ENCODE assay signal across 8 mouse cellular contexts in genomic region chr2:12053404-12054164, GRCm38 (mm10).
DNase-seq lines count a peak whose midpoint lies in the region; ATAC-seq and TF ChIP-seq lines count a peak whose summit lies in the region.
"Had no signal": no experiment of that assay in that cellular context is flagged by ENCODE, and none has a peak within 500 bp of the region (broad histone marks: within the 10 kb centered on the region; RNA-seq: fewer than 3 reads in every experiment).

No protein-coding gene starts in this region.

- intact Hi-C loops in left cerebral cortex, postnatal 4 days (cut with DNase I): no loop called here

- no peak for TF ChIP-seq POLR2A in embryonic fibroblast, embryonic 13.5 days (IDR thresholded peaks at IDR 0.05; ENCODE audit: low read depth, low read length)

- no peaks in the 10 kb centered on the region for H3K27me3 ChIP-seq in liver, embryonic 13.5 days

- H3K9me3 ChIP-seq in liver, embryonic 13.5 days (replicated peaks): no peaks in the 10 kb centered on the region

- peak; percentile 10 for DNase-seq in left cerebral cortex, adult 11 months (ENCODE audit: low spot score)
- DNase-seq in left cerebral cortex, postnatal 4 days: no peak
- peak; percentile 25 for DNase-seq in ZHBTc4 (ENCODE audit: low read depth, low spot score)
- DNase-seq in liver, embryonic 13.5 days: no peak
- DNase-seq in gastrocnemius, postnatal 4 days (ENCODE audit: low spot score in 2 of 2): no peak
- DNase-seq in cerebellum, postnatal 36 days: no peak
- DNase-seq: lung, adult 18-20 months had no signal

- H3K27ac ChIP-seq in embryonic fibroblast, embryonic 13.5 days (ENCODE audit: insufficient read depth, low read length): peak overlapping the region; percentile 47; the same call in 1 of the 2 replicates
- H3K27ac ChIP-seq in liver, embryonic 13.5 days: peak overlapping the region; percentile 47; the same call in 1 of the 2 replicates

- H3K36me3 ChIP-seq in liver, embryonic 13.5 days: no peaks in the 10 kb centered on the region

- no peak overlapping the region for H3K4me3 ChIP-seq in embryonic fibroblast, embryonic 13.5 days (ENCODE audit: insufficient read depth, low read length)
- H3K4me3 ChIP-seq in liver, embryonic 13.5 days (replicated peaks): no peak overlapping the region

- no peak overlapping the region for H3K9ac ChIP-seq in liver, embryonic 13.5 days

- H3K4me2 ChIP-seq in liver, embryonic 13.5 days: no peak overlapping the region

- WGBS in liver, embryonic 13.5 days (ENCODE audit: insufficient replicate concordance): 52% methylated on average over 8 of the region's 8 CpGs

- TF ChIP-seq CTCF in embryonic fibroblast, embryonic 13.5 days (IDR thresholded peaks at IDR 0.05; ENCODE audit: borderline replicate concordance, insufficient read depth, low read length): no peak

- no peak for ATAC-seq in liver, embryonic 13.5 days (ENCODE audit: low read depth)

- peaks cover 19% of the 10 kb centered on the region for H3K4me1 ChIP-seq in embryonic fibroblast, embryonic 13.5 days (ENCODE audit: control insufficient read depth, insufficient read depth, low read length)
- H3K4me1 ChIP-seq in liver, embryonic 13.5 days (replicated peaks): no peaks in the 10 kb centered on the region

Comparison
In these comparisons a context has a peak if more than half of its experiments do, and no peak if none do; other contexts are left out.
1. DNase-seq: peak in left cerebral cortex, adult 11 months (single experiment) and ZHBTc4 (single experiment); none in left cerebral cortex, postnatal 4 days (single experiment), liver, embryonic 13.5 days (single experiment), gastrocnemius, postnatal 4 days (0 of 2) and cerebellum, postnatal 36 days (0 of 2).